Mouse (Mus musculus): ENCODE data around the gene Mctp2.

DNA sequence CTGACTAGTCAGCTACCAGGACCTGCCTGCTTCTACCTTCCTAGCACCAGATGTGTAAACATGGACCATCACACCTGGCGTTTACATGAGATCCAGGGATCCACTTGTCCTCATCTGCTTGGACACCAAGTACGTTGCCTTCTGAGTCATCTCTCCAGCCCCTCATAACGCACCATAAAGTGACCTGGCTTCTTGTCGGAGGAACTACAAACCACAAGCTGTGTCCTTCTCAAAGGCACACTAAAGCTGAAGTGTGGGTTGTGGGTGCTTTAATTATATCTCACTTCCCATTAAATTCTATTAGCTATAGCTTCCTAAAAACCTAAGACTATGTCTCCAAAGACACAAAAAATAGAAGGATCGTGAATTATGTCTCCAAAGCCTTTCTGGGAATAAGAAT is 9.4 kb downstream of the Mctp2 start:
- no peak for TF ChIP-seq CTCF (IDR thresholded peaks at IDR 0.05; ENCODE audit: extremely low read depth, insufficient read length, insufficient replicate concordance, low read depth, low read length)
- TF ChIP-seq POLR2A (IDR thresholded peaks at IDR 0.05; ENCODE audit: low read depth, low read length), result no peak
